Mouse (Mus musculus): ENCODE measurements at regions not wholly inside any gene's neighbourhood (a gene's known extent, or its start where the extent isn't known, plus 50 kb on each side); places are given as distances from the start of the nearest gene placed in this dataset.

DNA sequence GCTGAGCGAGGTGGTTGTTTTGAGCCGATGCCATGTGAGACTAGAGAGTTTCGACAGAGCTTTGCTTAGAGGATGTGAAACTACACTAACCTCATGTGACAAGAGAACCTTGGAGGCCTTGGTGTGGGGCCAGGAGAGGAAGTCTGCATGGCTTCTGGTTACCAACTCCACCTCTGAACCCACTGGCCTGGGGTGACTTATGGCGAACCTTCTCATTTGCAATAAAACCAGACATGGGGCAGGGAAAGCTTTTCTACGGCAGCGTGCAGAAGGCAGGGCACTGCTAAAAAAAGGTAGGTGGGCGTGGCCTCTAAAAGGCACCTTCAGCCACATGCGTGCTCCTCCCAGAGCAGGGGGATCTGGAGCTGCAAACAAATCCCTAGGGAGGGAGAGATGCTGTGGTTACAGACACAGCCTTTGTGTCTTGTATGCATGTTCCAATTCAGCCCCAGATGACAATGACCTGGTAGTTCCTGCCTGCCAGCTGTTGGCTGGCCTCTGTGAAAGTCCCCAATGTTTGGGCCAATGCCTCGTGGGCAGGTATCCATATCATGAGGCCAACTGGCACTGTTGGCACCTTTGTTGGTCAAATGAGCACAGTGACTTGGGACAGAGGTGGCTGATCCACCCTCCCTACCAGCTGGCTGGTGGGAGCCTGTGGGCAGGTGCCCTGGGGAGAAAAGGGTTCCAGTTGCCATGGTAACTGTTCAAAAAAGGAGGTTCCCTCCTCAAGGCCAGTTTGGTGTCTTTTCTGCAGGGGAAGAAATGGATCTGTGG is 127.5 kb upstream of the Map3k1 start:
- TF ChIP-seq CTCF (IDR thresholded peaks at IDR 0.05; ENCODE audit: control insufficient read depth, insufficient read depth, insufficient replicate concordance, low read depth, low read length) = no peak
- TF ChIP-seq POLR2A (IDR thresholded peaks at IDR 0.05; ENCODE audit: control insufficient read depth, low read depth, low read length) = no peak
